Mouse (Mus musculus) lung, postnatal 0 days (tissue): ENCODE measurements around the gene Cd200r1.

Experiments used
- CTCF ChIP-seq: IDR thresholded peaks from 2 replicates; pipeline ENCODE4 v1.5.1; 2016; ENCODE audit warnings: antibody characterized with exemption, mild to moderate bottlenecking
- EP300 ChIP-seq: IDR thresholded peaks from 2 replicates; pipeline ENCODE4 v1.6.1; 2016; ENCODE audit warnings: antibody characterized with exemption, mild to moderate bottlenecking, control low read depth

- TF ChIP-seq EP300, result peak; percentile 29; the same call in 1 of the 2 replicates
- TF ChIP-seq CTCF, result no peak
These were observed 13.1 kb downstream of the Cd200r1 start for GRCm38 (mm10) chr16:44778538-44779147.
